Mouse (Mus musculus) thymus, postnatal 14 days (tissue): ENCODE results near the gene Prss47.

Source experiments
- DNase-seq: peaks from one replicate; pipeline ENCODE4 v3.0.0; 2021

The Prss47 gene

DNA sequence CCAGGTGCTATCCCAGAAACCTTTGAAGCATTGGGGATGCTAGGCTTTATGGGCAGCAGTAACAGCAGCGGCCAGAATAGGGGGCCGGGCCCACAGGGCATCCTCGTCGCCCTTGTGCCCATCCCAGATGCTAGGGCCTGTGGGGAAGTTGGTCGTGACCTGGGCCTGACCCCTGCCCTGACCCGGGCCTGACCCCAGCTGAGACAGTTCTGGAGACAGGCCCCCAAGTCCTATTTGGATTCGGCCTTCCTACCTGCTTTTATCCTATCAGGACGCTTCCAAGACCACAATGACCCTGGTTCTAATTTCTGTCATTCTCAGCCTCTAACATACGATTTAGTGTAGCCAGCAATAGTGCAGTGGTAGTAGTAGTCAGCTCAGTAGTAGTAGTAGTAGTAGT lies at the start of gene Prss47:
Gene Prss47, minus strand, starts transcription at position 101 of the 400 bp plus-strand sequence.
- DNase-seq: no peak

DNA sequence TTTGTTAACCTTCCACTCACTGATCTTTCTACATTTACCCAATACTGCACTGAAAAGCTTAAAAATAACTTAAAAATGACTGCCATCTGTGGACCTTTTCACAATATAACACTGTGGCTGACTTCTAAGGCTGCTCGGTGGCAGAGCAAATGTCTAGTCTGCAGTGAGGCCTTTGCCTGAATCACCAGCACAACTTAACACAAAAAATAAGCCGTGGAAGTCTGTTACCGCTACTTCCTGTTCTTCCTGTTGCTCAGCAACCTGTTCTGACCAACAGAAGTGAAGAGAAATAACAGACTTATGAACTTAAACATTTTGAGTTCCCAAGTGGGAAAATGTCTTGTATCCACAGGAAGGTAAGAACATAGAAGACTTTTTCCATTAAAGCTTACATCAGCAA lies 48.7 kb upstream of the Prss47 start:
- no peak for DNase-seq

DNA sequence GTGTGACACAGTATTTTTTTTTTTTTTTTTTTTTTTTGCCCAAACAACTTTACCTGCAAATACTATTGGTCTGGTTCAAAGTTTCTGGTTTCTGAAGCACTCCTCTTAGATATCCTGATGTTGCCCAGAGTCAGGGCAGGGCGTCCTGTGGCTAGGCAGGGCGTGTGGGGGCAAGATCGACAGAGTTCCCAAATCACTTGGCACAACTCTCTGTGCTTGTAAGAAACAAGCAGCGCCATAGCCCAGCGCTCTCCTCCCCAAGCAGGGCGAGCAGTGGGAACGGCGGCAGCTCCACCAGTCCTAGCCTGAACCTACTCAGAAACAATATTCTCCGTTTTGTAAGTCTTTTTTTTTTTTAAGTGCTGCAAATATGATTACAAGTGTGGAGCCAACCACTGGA lies 48.1 kb upstream of the Prss47 start:
- no peak for DNase-seq

DNA sequence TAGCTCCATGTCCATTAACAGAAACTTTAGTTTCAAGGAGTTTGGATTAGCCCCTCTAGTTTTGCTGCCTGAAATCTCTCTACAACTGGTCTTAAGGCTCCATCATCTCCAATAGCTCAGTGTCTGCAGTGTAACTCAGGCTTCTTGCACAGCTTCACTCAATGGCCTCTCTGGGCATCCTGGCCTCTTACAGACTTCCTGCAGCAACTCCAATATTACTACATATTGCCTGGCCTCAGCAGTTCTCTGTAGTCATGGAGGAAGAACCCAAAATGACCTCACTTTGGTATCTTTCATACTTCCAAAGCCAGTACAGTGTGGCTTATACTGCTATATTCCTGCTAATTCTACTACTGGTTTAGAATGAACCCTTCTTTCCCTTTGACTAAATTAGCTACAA lies 44.5 kb upstream of the Prss47 start:
- no peak for DNase-seq

DNA sequence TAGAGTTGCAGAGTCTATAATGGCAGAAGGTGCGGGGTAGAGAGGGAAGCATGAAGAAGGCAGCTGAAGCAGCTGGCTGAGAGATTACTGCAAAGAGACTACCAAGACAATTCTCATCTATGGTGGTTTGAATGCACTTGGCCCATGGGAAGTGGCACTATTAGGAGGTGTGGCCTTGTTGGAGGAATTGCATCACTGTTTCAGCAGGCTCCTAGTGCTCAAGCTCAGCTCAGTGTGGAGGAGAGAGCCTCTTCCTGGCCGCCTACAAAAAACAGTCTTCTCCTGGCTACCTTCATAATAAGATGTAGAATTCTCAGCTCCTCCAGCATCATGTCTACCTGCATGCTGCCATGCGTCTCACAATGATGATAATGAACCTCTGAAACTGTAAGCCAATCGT lies 43.4 kb upstream of the Prss47 start:
- DNase-seq: no peak

DNA sequence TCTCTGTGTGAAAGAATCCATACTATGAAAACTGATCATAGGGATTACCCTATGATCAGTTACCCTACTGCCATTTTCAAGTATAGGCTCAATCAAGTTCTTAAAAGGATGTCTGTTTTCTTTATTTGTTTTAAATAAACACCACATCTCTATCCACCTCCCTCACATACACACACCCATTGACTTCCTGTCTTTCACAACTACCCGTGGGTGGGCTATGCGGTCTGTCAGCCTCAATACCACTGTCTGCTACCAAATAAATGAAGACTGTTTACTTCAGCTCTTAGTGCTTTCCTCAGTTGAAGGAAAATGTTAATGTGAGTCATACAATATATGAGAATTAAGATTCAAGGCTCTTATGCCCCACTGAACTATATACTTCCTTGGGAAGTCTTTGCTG lies 17.4 kb upstream of the Prss47 start:
- DNase-seq: no peak

DNA sequence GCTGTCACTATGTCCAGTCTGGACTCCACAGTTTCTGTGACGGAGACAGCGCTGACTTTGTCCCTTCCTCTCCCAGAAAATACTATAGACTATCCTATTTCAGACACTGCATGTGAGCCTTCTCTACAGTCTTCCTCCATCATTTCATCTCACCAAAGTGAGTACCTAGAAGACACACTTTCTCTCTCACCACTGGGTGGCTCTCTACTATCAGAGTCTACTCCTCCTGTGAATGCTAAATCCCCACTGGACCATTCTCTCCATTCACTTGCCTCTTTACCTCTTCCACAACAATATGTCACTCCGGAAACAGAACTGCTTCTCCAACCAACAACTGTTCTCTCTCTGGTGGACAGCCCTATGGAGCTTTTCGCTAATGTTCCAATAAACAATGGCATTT lies 17.5 kb downstream of the Prss47 start:
- DNase-seq: no peak

DNA sequence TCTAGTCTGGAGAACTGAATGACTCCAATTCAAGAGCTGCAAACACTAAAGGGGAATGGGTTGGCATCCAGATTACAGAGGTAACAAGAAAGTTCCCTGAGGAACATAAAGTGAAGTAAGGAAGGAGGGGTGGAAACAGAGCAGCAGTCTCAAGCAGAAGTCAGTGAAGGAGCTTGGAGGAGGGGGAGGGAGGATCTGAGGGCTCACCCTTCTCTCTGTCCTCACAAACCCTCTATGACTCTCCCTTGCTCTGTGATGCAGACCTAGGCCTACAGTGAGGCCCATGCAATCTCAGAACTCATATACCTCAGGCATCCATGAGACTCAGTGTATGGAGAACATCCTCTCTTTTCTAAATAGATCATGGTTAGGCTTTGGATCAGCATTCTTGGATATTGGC lies 19.8 kb downstream of the Prss47 start, which contains the start of gene Spata31d1c:
Gene Spata31d1c, plus strand, starts transcription at position 301 of the 400 bp plus-strand sequence.
- DNase-seq: no peak

DNA sequence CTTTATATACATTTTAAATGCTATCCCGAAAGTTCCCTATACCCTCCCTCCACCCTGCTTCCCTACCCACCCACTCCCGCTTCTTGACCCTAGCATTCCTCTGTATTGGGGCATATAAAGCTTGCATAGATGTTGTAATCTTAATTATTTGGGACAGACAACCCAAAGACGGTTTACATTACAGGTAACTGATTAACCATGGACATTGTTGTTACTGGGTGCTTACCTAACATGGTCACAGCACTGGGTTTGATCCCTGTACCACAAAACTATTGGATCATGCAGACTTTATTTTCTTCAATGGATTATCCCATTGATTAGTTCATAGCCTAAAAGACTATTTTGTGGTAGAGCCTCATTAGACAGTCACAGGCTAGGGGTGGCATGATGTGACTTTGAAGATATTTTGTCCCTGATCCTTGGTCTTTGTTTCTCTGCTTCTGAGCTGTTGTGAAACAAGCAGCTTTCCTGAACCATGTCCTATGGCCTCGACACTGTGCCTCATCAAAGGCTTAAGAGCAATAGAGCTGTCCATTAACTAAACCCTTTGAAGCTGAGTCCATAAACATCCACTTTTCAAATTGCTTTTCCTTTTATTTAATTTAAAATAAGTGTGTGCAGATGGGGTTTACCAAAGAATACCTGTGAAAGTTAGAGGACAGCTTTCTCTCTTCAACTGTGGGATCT lies 41.4 kb downstream of the Prss47 start:
- no peak for DNase-seq

DNA sequence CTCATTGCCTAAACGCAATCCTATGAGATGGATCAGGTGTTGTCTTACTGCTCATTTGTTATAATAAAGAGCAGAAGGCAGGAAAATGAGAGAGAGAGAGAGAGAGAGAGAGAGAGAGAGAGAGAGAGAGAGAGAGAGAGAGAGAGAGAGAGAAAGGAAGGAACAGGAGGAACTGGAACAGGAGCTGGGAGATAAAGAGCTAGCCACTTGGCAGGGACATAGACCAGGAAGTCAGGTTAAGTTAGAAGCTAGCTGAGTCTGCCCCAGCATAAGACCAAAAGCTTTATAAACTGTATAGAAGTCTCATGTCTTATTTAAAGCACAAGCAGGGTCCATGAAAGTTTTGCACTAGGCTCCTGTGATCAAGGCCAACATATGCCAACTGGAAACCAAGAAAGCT lies 44.6 kb downstream of the Prss47 start:
- DNase-seq: no peak

DNA sequence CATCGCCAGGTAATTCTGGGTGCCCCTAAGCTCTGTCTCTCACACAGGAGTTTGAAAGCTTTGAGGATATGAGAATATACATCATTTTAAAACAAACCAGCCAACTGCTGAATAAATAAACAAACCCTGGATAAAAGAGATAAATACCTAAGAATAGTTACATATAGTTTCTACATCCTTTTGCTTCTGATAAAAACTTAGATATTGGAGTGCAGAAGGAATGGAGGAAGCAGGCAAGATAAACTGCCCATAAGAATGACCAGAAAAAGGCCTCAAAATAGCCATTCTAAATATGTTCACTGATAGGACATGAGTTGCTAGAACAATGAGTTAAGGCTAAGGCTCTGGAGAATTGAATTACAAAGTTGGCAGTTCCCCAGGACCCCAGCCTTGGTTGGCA lies 45.8 kb downstream of the Prss47 start:
- no peak for DNase-seq

DNA sequence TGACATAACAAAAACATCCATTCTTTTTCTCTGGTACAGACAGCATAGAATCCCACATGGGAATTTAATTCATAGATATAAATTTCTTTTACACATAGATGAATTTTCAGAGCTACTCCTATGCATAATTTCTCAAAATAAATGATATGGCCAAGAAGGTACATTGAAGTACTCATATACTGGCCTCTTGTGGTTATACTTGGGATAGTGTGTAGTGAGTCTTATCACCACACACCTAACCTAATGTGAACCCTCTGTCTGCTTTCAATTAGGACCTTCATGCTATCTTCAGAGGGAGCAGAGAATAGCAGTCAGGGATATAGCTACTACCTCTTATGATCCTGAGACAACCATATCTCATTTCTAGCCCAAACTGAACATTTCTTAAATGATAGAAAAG lies 47.1 kb downstream of the Prss47 start:
- DNase-seq: no peak
